Mouse (Mus musculus): ENCODE data around the gene Tet2. TPM values are rescaled to one million over a fixed set of nuclear protein-coding genes. Genes with fewer than 3 reads are reported as not detected.

The Tet2 gene
- total and polyA plus RNA-seq, 2 experiments from 2014 or later = 17.2 to 46.5 TPM

DNA sequence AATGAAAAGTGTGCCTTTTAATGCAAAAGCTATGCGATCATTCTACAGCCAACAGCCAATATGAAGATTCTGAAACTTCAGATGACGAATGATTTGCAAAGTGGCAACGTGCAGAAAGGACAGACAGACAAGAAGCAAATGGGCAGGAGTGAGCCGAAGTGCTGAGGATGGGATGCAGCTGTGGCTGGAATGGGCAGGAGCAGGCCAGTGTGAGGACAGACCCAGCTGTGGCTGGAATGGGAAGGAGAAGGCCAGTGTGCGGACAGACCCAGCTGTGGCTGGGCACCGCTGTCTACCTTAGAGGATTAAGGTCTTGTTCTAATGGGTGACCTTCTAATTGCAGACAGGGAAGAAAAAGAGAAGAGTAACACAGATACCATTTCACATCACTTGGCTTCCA is 9.3 kb downstream of the Tet2 start:
- no peaks in the 10 kb centered on the region for H3K27me3 ChIP-seq (ENCODE audit: insufficient read depth, low read length)
- WGBS = 84% methylated on average over 6 of the region's 6 CpGs
- no peaks in the 10 kb centered on the region for H3K4me1 ChIP-seq (ENCODE audit: insufficient read depth, low read length)
- 0 out of 2 replicates have a peak, but pooled peaks cover 4% of the 10 kb centered on the region for H3K36me3 ChIP-seq (ENCODE audit: insufficient read depth, low read length)
- H3K27ac ChIP-seq (ENCODE audit: low read depth, low read length) = no peak overlapping the region
- no peaks in the 10 kb centered on the region for H3K9me3 ChIP-seq (ENCODE audit: low read length)
- no peak overlapping the region for H3K4me3 ChIP-seq (ENCODE audit: low read depth, low read length)
- no peak overlapping the region for H3K9ac ChIP-seq (replicated peaks; ENCODE audit: low read length, poor library complexity, severe bottlenecking)
- DNase-seq (ENCODE audit: low spot score) (no peak), ATAC-seq (ENCODE audit: low FRiP score) (no peak)
- TF ChIP-seq CTCF (IDR thresholded peaks at IDR 0.05) = no peak
- no peak overlapping the region for H3K4me2 ChIP-seq (ENCODE audit: low read depth, low read length, poor library complexity, severe bottlenecking)

DNA sequence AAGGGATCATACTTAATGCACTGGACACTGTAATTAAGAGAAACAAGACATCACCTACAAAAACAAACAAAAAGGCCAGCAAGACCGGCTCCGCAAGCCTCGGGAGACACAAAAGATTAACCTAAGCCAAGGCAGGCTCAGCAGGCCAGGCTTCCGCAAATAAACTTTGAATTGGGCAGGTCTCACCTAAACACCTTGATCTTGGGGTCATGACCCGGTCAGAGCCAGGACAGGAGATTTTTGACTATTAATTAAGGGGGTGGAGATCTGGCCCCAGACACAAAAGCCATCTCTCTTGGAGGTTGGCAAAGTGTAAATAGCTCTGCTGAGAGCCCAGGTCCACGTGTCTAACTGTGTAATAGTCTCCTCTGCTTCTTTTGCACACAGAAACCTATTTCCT is 10.9 kb downstream of the Tet2 start:
- 0 out of 2 replicates have a peak, but pooled peaks cover 4% of the 10 kb centered on the region for H3K36me3 ChIP-seq (ENCODE audit: insufficient read depth, low read length)
- 21% methylated on average over 6 of the region's 6 CpGs for WGBS
- no peak overlapping the region for H3K27ac ChIP-seq (ENCODE audit: low read depth, low read length)
- no peak overlapping the region for H3K4me3 ChIP-seq (ENCODE audit: low read depth, low read length)
- no peaks in the 10 kb centered on the region for H3K4me1 ChIP-seq (ENCODE audit: insufficient read depth, low read length)
- ATAC-seq (ENCODE audit: low FRiP score) (no peak), DNase-seq (ENCODE audit: low spot score) (no peak)
- TF ChIP-seq CTCF (IDR thresholded peaks at IDR 0.05) = no peak
- H3K4me2 ChIP-seq (ENCODE audit: low read depth, low read length, poor library complexity, severe bottlenecking) = no peak overlapping the region
- H3K9ac ChIP-seq (replicated peaks; ENCODE audit: low read length, poor library complexity, severe bottlenecking) = no peak overlapping the region
- H3K9me3 ChIP-seq (ENCODE audit: low read length) = no peaks in the 10 kb centered on the region
- no peaks in the 10 kb centered on the region for H3K27me3 ChIP-seq (ENCODE audit: insufficient read depth, low read length)

DNA sequence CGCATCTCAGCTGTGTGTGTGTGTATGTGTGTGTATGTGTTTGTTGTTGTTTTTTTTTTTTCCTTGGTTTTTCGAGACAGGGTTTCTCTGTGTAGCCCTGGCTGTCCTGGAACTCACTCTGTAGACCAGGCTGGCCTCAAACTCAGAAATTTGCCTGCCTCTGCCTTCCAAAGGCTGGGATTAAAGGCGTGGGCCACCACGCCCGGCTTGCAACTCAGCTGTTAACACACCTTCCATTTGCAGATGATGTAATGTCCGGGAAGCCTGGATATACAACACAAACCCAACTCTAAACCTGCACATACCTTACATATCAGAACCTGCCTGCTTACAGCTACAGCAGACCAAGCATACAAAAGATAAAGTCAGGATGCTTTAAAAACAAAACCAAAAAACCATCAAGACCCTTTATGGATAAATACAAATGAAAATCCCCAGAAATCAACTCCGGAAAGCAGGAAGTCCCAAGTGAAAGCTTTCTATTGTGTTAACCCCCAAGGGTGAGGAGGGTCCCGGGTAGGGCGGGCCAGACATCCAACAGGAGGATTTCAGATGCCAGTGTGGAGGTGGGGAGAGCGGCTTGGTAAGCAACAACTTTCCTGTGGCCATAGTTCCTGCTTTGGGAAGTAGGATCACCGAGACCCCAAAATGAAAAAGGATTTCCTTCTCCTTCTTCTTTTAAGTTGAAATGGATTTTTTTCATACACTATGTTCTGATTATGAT is 11.5 kb downstream of the Tet2 start:
- Histone ChIP-seq H3K27ac (ENCODE audit: low read depth, low read length) (no peak overlapping the region), H3K9ac (replicated peaks; ENCODE audit: low read length, poor library complexity, severe bottlenecking) (no peak overlapping the region), H3K4me3 (ENCODE audit: low read depth, low read length) (no peak overlapping the region), H3K36me3 (ENCODE audit: insufficient read depth, low read length) (no peaks in the 10 kb centered on the region), H3K9me3 (ENCODE audit: low read length) (no peaks in the 10 kb centered on the region), H3K4me1 (ENCODE audit: insufficient read depth, low read length) (no peaks in the 10 kb centered on the region), H3K27me3 (ENCODE audit: insufficient read depth, low read length) (no peaks in the 10 kb centered on the region), H3K4me2 (ENCODE audit: low read depth, low read length, poor library complexity, severe bottlenecking) (no peak overlapping the region)
- ATAC-seq (ENCODE audit: low FRiP score) (no peak), DNase-seq (ENCODE audit: low spot score) (no peak)
- no peak for TF ChIP-seq CTCF (IDR thresholded peaks at IDR 0.05)
- WGBS = 60% methylated on average over 11 of the region's 11 CpGs

DNA sequence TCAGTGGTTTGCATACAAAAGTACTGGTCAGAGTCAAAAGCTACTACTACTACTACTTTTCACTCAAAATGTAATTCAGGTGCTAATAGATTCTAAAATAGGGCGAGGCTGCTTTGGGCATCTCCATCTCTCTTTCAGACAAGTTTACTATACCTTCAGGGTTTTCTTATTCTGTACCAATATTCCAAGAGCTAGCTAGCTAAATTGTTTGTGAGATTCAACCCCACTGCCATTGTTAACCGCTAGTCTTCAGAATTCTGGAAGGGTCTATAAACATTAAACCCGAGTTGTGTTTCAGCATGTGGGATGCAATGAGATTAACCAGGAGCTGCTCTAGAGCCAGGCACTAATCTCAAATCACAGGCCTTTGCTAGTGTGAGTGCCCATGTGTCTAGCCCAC is 12.1 kb downstream of the Tet2 start:
- no peaks in the 10 kb centered on the region for H3K4me1 ChIP-seq (ENCODE audit: insufficient read depth, low read length)
- no peak overlapping the region for H3K27ac ChIP-seq (ENCODE audit: low read depth, low read length)
- 72% methylated on average over 3 of the region's 3 CpGs for WGBS
- H3K4me2 ChIP-seq (ENCODE audit: low read depth, low read length, poor library complexity, severe bottlenecking) = no peak overlapping the region
- no peak for ATAC-seq (ENCODE audit: low FRiP score)
- no peak overlapping the region for H3K9ac ChIP-seq (replicated peaks; ENCODE audit: low read length, poor library complexity, severe bottlenecking)
- H3K36me3 ChIP-seq (ENCODE audit: insufficient read depth, low read length) = no peaks in the 10 kb centered on the region
- no peak for DNase-seq (ENCODE audit: low spot score)
- no peak overlapping the region for H3K4me3 ChIP-seq (ENCODE audit: low read depth, low read length)
- no peaks in the 10 kb centered on the region for H3K9me3 ChIP-seq (ENCODE audit: low read length)
- TF ChIP-seq CTCF (IDR thresholded peaks at IDR 0.05) = no peak
- no peaks in the 10 kb centered on the region for H3K27me3 ChIP-seq (ENCODE audit: insufficient read depth, low read length)

DNA sequence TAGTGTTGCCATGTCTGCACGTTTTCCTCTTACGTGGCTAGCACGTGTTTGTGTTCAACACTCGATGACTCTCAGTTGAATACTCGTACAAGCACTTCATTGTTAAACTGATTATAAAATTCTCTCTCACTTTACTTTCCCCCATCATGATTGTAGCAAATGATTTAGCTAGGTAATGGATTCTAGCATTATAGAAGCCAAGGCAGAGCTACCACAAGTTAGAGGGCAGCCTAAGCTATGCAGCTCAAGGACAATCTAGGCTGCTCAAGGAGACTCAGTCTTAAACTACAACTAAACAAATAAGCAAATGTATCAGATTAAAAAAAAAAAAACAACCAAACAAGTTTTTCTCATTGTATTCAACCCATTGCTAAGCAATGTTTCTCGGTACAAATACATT is 12.7 kb downstream of the Tet2 start:
- no peak for TF ChIP-seq CTCF (IDR thresholded peaks at IDR 0.05)
- no peaks in the 10 kb centered on the region for H3K27me3 ChIP-seq (ENCODE audit: insufficient read depth, low read length)
- ATAC-seq (ENCODE audit: low FRiP score) (no peak), DNase-seq (ENCODE audit: low spot score) (no peak)
- no peaks in the 10 kb centered on the region for H3K9me3 ChIP-seq (ENCODE audit: low read length)
- H3K4me3 ChIP-seq (ENCODE audit: low read depth, low read length) = no peak overlapping the region
- no peak overlapping the region for H3K27ac ChIP-seq (ENCODE audit: low read depth, low read length)
- no peak overlapping the region for H3K4me2 ChIP-seq (ENCODE audit: low read depth, low read length, poor library complexity, severe bottlenecking)
- WGBS = 85% methylated on average over 6 of the region's 6 CpGs
- H3K9ac ChIP-seq (replicated peaks; ENCODE audit: low read length, poor library complexity, severe bottlenecking) = no peak overlapping the region
- H3K36me3 ChIP-seq (ENCODE audit: insufficient read depth, low read length) = no peaks in the 10 kb centered on the region
- no peaks in the 10 kb centered on the region for H3K4me1 ChIP-seq (ENCODE audit: insufficient read depth, low read length)

DNA sequence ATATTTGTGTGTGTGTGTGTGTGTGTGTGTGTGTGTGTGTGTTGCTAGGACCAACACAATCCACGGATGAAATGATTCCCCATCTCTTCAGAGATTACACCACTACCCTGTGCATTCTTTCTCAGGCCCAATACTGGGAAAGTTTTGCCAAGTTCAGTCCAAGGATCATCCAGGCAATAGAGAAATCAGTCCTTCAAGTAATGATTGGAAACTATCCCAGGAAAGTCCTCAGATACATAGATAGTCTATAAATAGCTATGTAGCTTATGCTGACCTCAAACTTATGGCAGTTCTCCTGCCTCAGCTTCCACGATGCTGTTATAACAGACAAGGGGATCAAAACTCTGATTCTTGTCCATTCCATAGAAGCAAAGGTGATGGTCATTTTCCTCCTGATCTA is 13.8 kb downstream of the Tet2 start:
- ATAC-seq (ENCODE audit: low FRiP score) = no peak
- no peak overlapping the region for H3K4me2 ChIP-seq (ENCODE audit: low read depth, low read length, poor library complexity, severe bottlenecking)
- H3K9me3 ChIP-seq (ENCODE audit: low read length) = no peaks in the 10 kb centered on the region
- no peaks in the 10 kb centered on the region for H3K36me3 ChIP-seq (ENCODE audit: insufficient read depth, low read length)
- H3K4me1 ChIP-seq (ENCODE audit: insufficient read depth, low read length) = no peaks in the 10 kb centered on the region
- no peaks in the 10 kb centered on the region for H3K27me3 ChIP-seq (ENCODE audit: insufficient read depth, low read length)
- 87% methylated on average over 2 of the region's 2 CpGs for WGBS
- DNase-seq (ENCODE audit: low spot score) = no peak
- no peak overlapping the region for H3K27ac ChIP-seq (ENCODE audit: low read depth, low read length)
- TF ChIP-seq CTCF (IDR thresholded peaks at IDR 0.05) = no peak
- no peak overlapping the region for H3K9ac ChIP-seq (replicated peaks; ENCODE audit: low read length, poor library complexity, severe bottlenecking)
- no peak overlapping the region for H3K4me3 ChIP-seq (ENCODE audit: low read depth, low read length)
